Mouse (Mus musculus) hindbrain, embryonic 14.5 days (tissue): ENCODE measurements around the gene Gm9045. TPM values are rescaled to one million over a fixed set of nuclear protein-coding genes. Genes with fewer than 3 reads are reported as not detected.
"Not testable (repeated sequence)": the region's sequence is repeated elsewhere in the genome, so short reads cannot be mapped to it uniquely, and the experiment has no call there.

Experiments used
- ATAC-seq: fragments of 200-750 bp; cut with Nextera tagmentation; 2 replicates; pipeline ENCODE4 v1.8.0; 2017; ENCODE audit warnings: moderate number of reproducible peaks, mild to moderate bottlenecking, moderate TSS enrichment, moderate library complexity; ENCODE audit not compliant: low FRiP score
- DNase-seq: peaks from one replicate; pipeline ENCODE4 v3.0.0-alpha.2; 2015; ENCODE audit warnings: low spot score
- H3K27ac ChIP-seq: fragments of 300-500 bp; sonication (generic); 2 replicates; pipeline ENCODE4 v1.5.1; 2014; ENCODE audit warnings: mild to moderate bottlenecking, moderate library complexity
- H3K27me3 ChIP-seq: fragments of 300-500 bp; sonication (generic); 2 replicates; pipeline ENCODE4 v1.6.1; 2014; ENCODE audit warnings: mild to moderate bottlenecking, low read length, mixed read lengths; ENCODE audit not compliant: control insufficient read depth, insufficient read depth
- H3K36me3 ChIP-seq: fragments of 300-500 bp; sonication (generic); replicated peaks from 2 replicates; pipeline ENCODE4 v1.6.1; 2014; ENCODE audit not compliant: control insufficient read depth, insufficient read depth
- H3K4me1 ChIP-seq: fragments of 300-500 bp; sonication (generic); replicated peaks from 2 replicates; pipeline ENCODE4 v1.6.1; 2014; ENCODE audit warnings: antibody characterized with exemption, low read length, mixed read lengths; ENCODE audit not compliant: control insufficient read depth, insufficient read depth
- H3K4me2 ChIP-seq: fragments of 300-500 bp; sonication (generic); replicated peaks from 2 replicates; pipeline ENCODE4 v1.6.1; 2014; ENCODE audit warnings: mild to moderate bottlenecking, moderate library complexity
- H3K4me3 ChIP-seq: fragments of 300-500 bp; sonication (generic); replicated peaks from 2 replicates; pipeline ENCODE4 v1.5.1; 2014; ENCODE audit warnings: mild to moderate bottlenecking, low read length
- H3K9ac ChIP-seq: fragments of 300-500 bp; sonication (generic); 2 replicates; pipeline ENCODE4 v1.6.1; 2014
- H3K9me3 ChIP-seq: fragments of 300-500 bp; sonication (generic); 2 replicates; pipeline ENCODE4 v1.6.1; 2016; ENCODE audit warnings: low read length; ENCODE audit not compliant: control insufficient read depth
- WGBS: fragments of 180-500 bp; shearing (Covaris S2); extraction: QIAGEN DNeasy Blood & Tissue Kit; methylation state at CpG from one replicate; pipeline ENCODE4 v1.1.7; 2014; 5-methylcytosine and 5-hydroxymethylcytosine counted together
- polyA plus RNA-seq: library from polyadenylated mRNA; unstranded; fragments of >200 nt; fragmentation: Nextera tagmentation; extraction: Ambion mirVana; gene quantifications from 2 replicates; pipeline ENCODE4 v1.2.1, GENCODE M21; 2014

Gm9045 gene
- polyA plus RNA-seq: not detected in 2 replicates

- not testable (repeated sequence) for H3K4me3 ChIP-seq, H3K27ac ChIP-seq, H3K27me3 ChIP-seq, H3K9ac ChIP-seq, H3K4me2 ChIP-seq, ATAC-seq, H3K36me3 ChIP-seq, H3K4me1 ChIP-seq, H3K9me3 ChIP-seq, DNase-seq
- WGBS: no CpG with 5 or more reads among the region's 14 CpGs
Measured at GRCm38 (mm10) chr10:118337731-118338130, at the start of gene Gm9045. Gene Gm9045, minus strand, starts transcription at chr10:118337831.

GRCm38 (mm10) chr10:118370443-118370842, 32.8 kb upstream of the Gm9045 start:
- no peak overlapping the region for H3K4me3 ChIP-seq

GRCm38 (mm10) chr10:118369518-118369917, 31.9 kb upstream of the Gm9045 start:
- Histone ChIP-seq H3K27me3 (no peaks in the 10 kb centered on the region), H3K27ac (no peak overlapping the region), H3K4me3 (no peak overlapping the region), H3K4me2 (no peak overlapping the region), H3K4me1 (no peaks in the 10 kb centered on the region), H3K36me3 (no peaks in the 10 kb centered on the region), H3K9ac (no peak overlapping the region), H3K9me3 (no peaks in the 10 kb centered on the region)
- WGBS: 85% methylated on average over 9 of the region's 9 CpGs
- ATAC-seq (no peak), DNase-seq (no peak)

More at GRCm38 (mm10) chr10:118370443-118370842, 32.8 kb upstream of the Gm9045 start:
- Histone ChIP-seq H3K4me1 (no peaks in the 10 kb centered on the region), H3K9ac (peak overlapping the region; percentile 29; the same call in 1 of the 2 replicates), H3K4me2 (peak overlapping the region; percentile 45), H3K36me3 (no peaks in the 10 kb centered on the region), H3K27me3 (no peaks in the 10 kb centered on the region), H3K9me3 (no peaks in the 10 kb centered on the region), H3K27ac (no peak overlapping the region)
- 7% methylated on average over 10 of the region's 10 CpGs for WGBS
- peak; percentile 92 for DNase-seq
- ATAC-seq: peak; percentile 91

DNA sequence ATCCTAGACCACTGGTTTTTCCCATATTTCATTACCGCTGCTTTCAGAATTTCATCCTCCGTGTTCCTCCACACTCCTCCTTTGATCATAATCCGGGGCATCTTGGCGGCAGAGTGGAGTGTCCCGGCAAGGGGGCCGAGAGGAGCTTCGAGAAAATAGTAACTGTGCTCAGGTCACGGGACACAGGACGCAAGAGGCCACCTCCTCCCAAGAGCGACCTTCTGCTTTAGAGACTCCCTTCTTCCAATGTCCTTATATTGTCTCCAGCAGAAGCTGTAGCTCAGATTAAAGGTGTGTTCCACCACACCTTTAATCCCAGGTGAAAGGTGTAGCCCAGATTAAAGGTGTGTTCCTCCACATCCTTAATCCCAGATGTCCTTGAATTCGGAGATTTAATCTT, 16.4 kb upstream of the Gm9045 start, which contains the start of gene Gm9049:
Gm9049 (minus strand) TSS at position 101 of the 400 bp plus-strand sequence.
- DNase-seq, H3K27me3 ChIP-seq, ATAC-seq, H3K27ac ChIP-seq, H3K4me1 ChIP-seq, H3K36me3 ChIP-seq, H3K9me3 ChIP-seq, H3K4me2 ChIP-seq, H3K4me3 ChIP-seq, H3K9ac ChIP-seq: not testable (repeated sequence)
- no CpG with 5 or more reads among the region's 11 CpGs for WGBS

DNA sequence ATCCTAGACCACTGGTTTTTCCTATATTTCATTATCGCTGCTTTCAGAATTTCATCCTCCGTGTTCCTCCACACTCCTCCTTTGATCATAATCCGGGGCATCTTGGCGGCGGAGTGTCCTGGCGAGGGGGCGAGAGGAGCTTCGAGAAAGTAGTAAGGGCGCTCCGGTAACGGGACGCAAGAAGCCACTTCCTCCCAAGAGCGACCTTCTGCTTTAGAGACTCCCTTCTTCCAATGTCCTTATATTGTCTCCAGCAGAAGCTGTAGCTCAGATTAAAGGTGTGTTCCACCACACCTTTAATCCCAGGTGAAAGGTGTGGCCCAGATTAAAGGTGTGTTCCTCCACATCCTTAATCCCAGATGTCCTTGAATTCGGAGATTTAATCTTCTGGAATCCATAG, 10.9 kb upstream of the Gm9045 start, which contains the start of gene Gm9048:
Gm9048 (minus strand) TSS at position 101 of the 400 bp plus-strand sequence.
- H3K9ac ChIP-seq, H3K9me3 ChIP-seq, ATAC-seq, DNase-seq, H3K27ac ChIP-seq, H3K4me1 ChIP-seq, H3K36me3 ChIP-seq, H3K4me3 ChIP-seq, H3K4me2 ChIP-seq, H3K27me3 ChIP-seq: not testable (repeated sequence)
- WGBS: 100% methylated on average over 1 of the region's 14 CpGs

GRCm38 (mm10) chr10:118343155-118343554, 5.5 kb upstream of the Gm9045 start, which contains the start of gene Gm9046:
Gene Gm9046, minus strand, starts transcription at chr10:118343255.
- H3K4me3 ChIP-seq: not testable (repeated sequence)

DNA sequence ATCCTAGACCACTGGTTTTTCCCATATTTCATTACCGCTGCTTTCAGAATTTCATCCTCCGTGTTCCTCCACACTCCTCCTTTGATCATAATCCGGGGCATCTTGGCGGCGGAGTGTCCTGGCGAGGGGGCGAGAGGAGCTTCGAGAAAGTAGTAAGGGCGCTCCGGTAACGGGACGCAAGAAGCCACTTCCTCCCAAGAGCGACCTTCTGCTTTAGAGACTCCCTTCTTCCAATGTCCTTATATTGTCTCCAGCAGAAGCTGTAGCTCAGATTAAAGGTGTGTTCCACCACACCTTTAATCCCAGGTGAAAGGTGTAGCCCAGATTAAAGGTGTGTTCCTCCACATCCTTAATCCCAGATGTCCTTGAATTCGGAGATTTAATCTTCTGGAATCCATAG, 5.3 kb downstream of the Gm9045 start, which contains the start of gene Gm9044:
Gm9044 (minus strand) TSS at position 101 of the 400 bp plus-strand sequence.
- ATAC-seq: not testable (repeated sequence)
- no CpG with 5 or more reads among the region's 14 CpGs for WGBS

More at GRCm38 (mm10) chr10:118343155-118343554, 5.5 kb upstream of the Gm9045 start, which contains the start of gene Gm9046:
- H3K9ac ChIP-seq, H3K27ac ChIP-seq, H3K27me3 ChIP-seq, ATAC-seq, H3K4me2 ChIP-seq, DNase-seq, H3K4me1 ChIP-seq, H3K36me3 ChIP-seq, H3K9me3 ChIP-seq: not testable (repeated sequence)
- WGBS: no CpG with 5 or more reads among the region's 14 CpGs

DNA sequence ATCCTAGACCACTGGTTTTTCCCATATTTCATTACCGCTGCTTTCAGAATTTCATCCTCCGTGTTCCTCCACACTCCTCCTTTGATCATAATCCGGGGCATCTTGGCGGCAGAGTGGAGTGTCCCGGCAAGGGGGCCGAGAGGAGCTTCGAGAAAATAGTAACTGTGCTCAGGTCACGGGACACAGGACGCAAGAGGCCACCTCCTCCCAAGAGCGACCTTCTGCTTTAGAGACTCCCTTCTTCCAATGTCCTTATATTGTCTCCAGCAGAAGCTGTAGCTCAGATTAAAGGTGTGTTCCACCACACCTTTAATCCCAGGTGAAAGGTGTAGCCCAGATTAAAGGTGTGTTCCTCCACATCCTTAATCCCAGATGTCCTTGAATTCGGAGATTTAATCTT, 10.8 kb downstream of the Gm9045 start, which contains the start of gene Gm9040:
Gm9040 (minus strand) TSS at position 101 of the 400 bp plus-strand sequence.
- no CpG with 5 or more reads among the region's 11 CpGs for WGBS
- H3K9ac ChIP-seq, H3K9me3 ChIP-seq, H3K27ac ChIP-seq, DNase-seq, ATAC-seq, H3K4me2 ChIP-seq, H3K4me1 ChIP-seq, H3K36me3 ChIP-seq, H3K27me3 ChIP-seq, H3K4me3 ChIP-seq: not testable (repeated sequence)

More for the DNA sequence above, 5.3 kb downstream of the Gm9045 start, which contains the start of gene Gm9044:
- H3K4me3 ChIP-seq, DNase-seq, H3K27ac ChIP-seq, H3K36me3 ChIP-seq, H3K27me3 ChIP-seq, H3K9ac ChIP-seq, H3K4me1 ChIP-seq, H3K9me3 ChIP-seq, H3K4me2 ChIP-seq: not testable (repeated sequence)

GRCm38 (mm10) chr10:118319024-118319423, 18.6 kb downstream of the Gm9045 start:
- Histone ChIP-seq H3K27me3 (no peaks in the 10 kb centered on the region), H3K27ac (no peak overlapping the region), H3K9me3 (no peaks in the 10 kb centered on the region), H3K4me2 (no peak overlapping the region), H3K4me3 (no peak overlapping the region), H3K9ac (no peak overlapping the region), H3K36me3 (no peaks in the 10 kb centered on the region), H3K4me1 (no peaks in the 10 kb centered on the region)
- WGBS: 92% methylated on average over 8 of the region's 8 CpGs
- ATAC-seq: no peak
- DNase-seq: no peak
